Mouse (Mus musculus): Measurements from ENCODE around the gene Ano10. TPM values are rescaled to one million over a fixed set of nuclear protein-coding genes. Genes with fewer than 3 reads are reported as not detected.

Ano10 gene
- polyA plus RNA-seq, 1 experiment from 2014 or later = 56.9 TPM

DNA sequence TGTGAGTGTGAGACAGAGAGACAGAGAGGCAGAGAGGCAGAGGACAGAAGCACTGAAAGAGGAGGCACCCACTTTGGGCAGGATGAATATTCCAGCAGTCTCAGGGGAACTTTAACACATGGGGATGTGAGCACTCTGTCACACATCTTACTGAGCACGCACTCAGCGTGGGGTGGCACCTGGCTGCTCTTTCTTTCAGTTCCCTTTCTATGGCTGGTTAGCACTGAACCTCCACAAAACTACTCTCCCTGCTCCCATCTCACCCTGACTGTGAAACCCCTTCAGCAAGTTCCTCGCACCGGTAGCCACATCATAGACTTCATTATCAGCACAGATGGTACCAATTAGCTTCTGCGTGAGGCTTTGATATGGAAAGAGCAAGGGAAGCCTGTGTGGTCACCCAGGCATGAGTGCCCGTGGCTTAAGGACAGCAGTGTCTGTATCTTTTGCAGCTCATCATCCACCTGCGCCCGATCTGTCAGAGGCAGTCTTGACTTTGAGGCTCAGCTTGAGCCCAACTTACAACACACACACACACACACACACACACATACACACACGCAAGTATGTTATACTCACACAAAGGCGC is 52.3 kb downstream of the Ano10 start:
- Histone ChIP-seq H3K4me3 (no peak overlapping the region), H3K27ac (no peak overlapping the region), H3K9ac (no peak overlapping the region), H3K27me3 (replicated peaks) (no peaks in the 10 kb centered on the region), H3K36me3 (no peaks in the 10 kb centered on the region; the same call in 1 of the 2 replicates), H3K9me3 (no peaks in the 10 kb centered on the region), H3K4me2 (replicated peaks) (no peak overlapping the region), H3K4me1 (no peaks in the 10 kb centered on the region)
- WGBS = 57% methylated on average over 10 of the region's 10 CpGs
- 0 out of 2 replicates have a peak, but pooled peaks have one; percentile 33 for ATAC-seq (ENCODE audit: low FRiP score, low read depth)

DNA sequence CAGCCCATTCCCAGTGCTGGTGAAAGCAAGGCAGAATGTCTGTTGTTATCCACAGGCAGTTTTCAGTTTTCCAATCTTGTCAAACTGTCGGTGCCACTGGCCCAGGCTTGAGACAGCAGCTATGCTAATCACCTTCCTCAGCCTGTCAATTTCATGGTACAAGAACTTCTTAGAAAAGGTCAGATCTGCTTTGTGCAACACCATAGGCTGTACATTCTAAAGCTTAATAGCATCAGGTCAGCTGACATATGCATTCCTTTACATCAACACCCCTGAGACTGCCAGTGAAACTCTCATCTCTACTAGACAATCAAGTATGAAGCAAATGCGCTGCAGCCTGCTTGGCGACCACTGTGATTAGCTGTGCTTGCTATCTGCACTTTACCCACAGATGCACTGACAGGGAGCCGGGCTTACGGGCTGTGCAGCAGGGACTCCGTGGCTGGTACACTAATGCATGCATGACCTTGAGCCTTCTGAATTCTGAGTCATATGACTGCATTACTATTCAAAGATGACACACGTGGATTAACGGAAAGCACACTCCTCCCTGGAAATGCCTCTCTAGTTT is 53.5 kb downstream of the Ano10 start:
- H3K4me1 ChIP-seq = no peaks in the 10 kb centered on the region
- no peak overlapping the region for H3K4me3 ChIP-seq
- no peak overlapping the region for H3K27ac ChIP-seq
- H3K36me3 ChIP-seq = no peaks in the 10 kb centered on the region
- WGBS = 54% methylated on average over 8 of the region's 8 CpGs
- no peaks in the 10 kb centered on the region for H3K27me3 ChIP-seq (replicated peaks)
- no peak overlapping the region for H3K9ac ChIP-seq
- H3K4me2 ChIP-seq (replicated peaks) = no peak overlapping the region
- no peak for ATAC-seq (ENCODE audit: low FRiP score, low read depth)
- H3K9me3 ChIP-seq = no peaks in the 10 kb centered on the region

DNA sequence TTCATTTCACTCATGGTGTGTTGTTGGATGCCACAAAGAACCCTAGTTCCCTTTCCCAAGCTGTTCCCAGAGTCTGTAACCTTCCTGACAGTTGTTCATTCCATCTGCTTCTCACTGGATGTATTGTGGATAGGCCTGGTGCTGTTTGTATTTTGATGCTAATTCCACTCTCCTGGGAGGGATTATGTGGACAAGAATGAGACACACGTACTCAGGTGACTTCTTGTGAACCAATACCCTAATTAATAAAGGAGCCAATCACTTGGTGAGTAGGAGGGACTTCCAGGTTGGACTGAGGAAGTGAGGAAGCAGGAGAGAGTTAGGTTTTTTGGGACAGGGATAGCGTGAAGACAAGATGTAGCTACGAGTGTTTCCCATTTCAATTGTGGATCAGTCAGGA is 59.5 kb downstream of the Ano10 start:
- no peak for ATAC-seq (ENCODE audit: low FRiP score, low read depth)
- Histone ChIP-seq H3K36me3 (no peaks in the 10 kb centered on the region), H3K27me3 (replicated peaks) (no peaks in the 10 kb centered on the region), H3K4me1 (no peaks in the 10 kb centered on the region), H3K4me3 (no peak overlapping the region), H3K9ac (no peak overlapping the region), H3K27ac (no peak overlapping the region), H3K4me2 (replicated peaks) (no peak overlapping the region), H3K9me3 (no peaks in the 10 kb centered on the region)
- 77% methylated on average over 3 of the region's 3 CpGs for WGBS

DNA sequence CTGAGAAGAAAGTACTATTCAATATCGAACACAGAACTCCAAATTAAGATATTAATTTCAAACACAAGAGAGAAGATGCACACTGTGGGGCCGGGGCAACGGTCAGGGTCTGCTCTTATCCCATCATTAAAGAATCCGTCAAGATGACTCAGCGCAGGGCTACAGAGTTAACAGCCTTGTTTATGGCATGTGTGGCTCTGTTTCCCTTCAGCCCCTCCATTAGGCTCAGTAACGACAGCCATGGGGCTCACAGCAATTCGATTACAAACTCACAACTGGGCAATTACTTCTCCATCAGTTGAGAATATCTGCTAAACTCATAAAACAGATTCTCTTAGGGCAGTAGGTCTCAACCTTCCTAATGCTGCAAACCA is 60.3 kb downstream of the Ano10 start:
- no peaks in the 10 kb centered on the region for H3K27me3 ChIP-seq (replicated peaks)
- no peak overlapping the region for H3K4me3 ChIP-seq
- 0 out of 2 replicates have a peak, but pooled peaks cover under 1% of the 10 kb centered on the region for H3K36me3 ChIP-seq
- no peak for ATAC-seq (ENCODE audit: low FRiP score, low read depth)
- no peaks in the 10 kb centered on the region for H3K9me3 ChIP-seq
- no peaks in the 10 kb centered on the region for H3K4me1 ChIP-seq
- no peak overlapping the region for H3K4me2 ChIP-seq (replicated peaks)
- 46% methylated on average over 7 of the region's 7 CpGs for WGBS
- H3K27ac ChIP-seq = no peak overlapping the region
- H3K9ac ChIP-seq = no peak overlapping the region

DNA sequence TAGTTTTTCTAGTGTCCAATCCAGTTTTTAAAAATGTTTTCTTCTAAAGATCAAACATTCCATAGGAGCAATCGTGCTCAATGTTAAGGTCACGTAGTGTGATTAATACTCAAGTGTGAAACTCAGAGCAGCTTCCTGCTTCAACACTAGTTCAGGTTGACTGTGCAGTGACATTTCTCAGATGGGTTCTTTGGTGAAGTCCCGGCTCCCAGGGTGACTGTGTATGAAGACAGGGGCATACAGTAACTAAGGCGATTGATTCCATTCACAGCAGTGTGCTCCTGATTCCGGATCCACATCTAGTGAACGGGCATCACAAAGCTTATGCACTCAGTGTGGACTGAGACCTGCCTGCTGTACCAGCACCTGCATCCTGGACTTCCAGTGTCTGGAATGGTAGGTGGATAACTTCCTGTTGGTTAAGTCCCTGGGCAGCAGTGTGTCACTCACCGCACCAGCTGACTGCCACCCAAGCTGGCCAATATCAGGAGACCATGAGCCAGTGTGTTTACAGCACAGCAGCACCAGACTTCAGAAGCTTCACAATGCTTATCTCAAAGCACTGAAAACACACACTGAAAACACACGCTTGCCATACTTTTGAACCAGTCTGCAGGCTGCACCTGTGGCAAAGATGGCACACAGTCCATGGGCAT is 60.8 kb downstream of the Ano10 start:
- ATAC-seq (ENCODE audit: low FRiP score, low read depth) = no peak
- WGBS = 92% methylated on average over 8 of the region's 8 CpGs

DNA sequence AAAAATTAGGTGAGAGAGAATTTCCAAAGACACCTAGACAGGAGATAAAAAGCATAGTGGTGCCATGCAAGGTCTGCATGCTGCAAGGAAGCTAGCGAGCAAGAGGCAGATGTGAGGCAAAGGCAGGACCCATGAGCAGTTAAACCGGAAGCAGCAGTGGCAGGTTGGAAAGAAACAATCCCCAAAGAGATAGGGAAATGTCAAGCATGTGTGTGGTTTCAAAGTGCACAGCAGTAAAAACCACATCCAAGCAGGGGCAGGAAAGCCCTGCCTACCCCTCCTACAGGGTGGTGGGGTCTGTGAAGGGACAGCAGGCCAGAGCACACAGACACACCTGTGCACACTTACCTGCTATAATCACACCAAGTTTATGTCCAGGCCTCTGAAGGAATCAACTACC is 61.3 kb downstream of the Ano10 start:
- 86% methylated on average over 2 of the region's 2 CpGs for WGBS
- no peak for ATAC-seq (ENCODE audit: low FRiP score, low read depth)
- no peaks in the 10 kb centered on the region for H3K4me1 ChIP-seq
- 0 out of 2 replicates have a peak, but pooled peaks cover 3% of the 10 kb centered on the region for H3K36me3 ChIP-seq
- H3K4me2 ChIP-seq (replicated peaks) = no peak overlapping the region
- no peak overlapping the region for H3K9ac ChIP-seq
- no peaks in the 10 kb centered on the region for H3K27me3 ChIP-seq (replicated peaks)
- H3K4me3 ChIP-seq = no peak overlapping the region
- no peak overlapping the region for H3K27ac ChIP-seq
- no peaks in the 10 kb centered on the region for H3K9me3 ChIP-seq

More for the DNA sequence above, 60.8 kb downstream of the Ano10 start:
- H3K9me3 ChIP-seq = no peaks in the 10 kb centered on the region
- H3K4me2 ChIP-seq (replicated peaks) = no peak overlapping the region
- H3K9ac ChIP-seq = no peak overlapping the region
- no peak overlapping the region for H3K27ac ChIP-seq
- H3K27me3 ChIP-seq (replicated peaks) = no peaks in the 10 kb centered on the region
- H3K4me3 ChIP-seq = no peak overlapping the region
- 0 out of 2 replicates have a peak, but pooled peaks cover 3% of the 10 kb centered on the region for H3K36me3 ChIP-seq
- H3K4me1 ChIP-seq = no peaks in the 10 kb centered on the region

DNA sequence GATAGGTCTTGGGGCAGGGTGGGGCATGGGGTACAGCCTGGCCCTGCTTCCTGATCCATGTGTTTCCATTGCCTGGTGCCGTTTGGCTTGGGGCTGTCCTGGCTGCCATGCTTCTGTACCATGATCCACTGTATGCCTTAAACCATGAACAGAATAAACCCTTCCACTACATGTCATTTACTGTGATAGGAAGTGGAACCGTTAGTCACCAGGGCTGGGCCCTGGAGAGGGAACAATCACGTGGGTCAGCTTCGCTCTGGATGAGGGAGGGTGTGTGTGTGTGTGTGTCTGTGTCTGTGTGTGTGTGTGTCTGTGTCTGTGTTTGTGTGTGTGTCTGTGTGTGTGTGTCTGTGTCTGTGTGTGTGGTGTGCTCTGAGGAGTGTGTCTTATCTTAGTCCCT is 63.5 kb downstream of the Ano10 start:
- no peak for ATAC-seq (ENCODE audit: low FRiP score, low read depth)
- Histone ChIP-seq H3K9ac (no peak overlapping the region), H3K36me3 (0 out of 2 replicates have a peak, but pooled peaks cover 3% of the 10 kb centered on the region), H3K4me2 (replicated peaks) (no peak overlapping the region), H3K4me3 (no peak overlapping the region), H3K4me1 (no peaks in the 10 kb centered on the region), H3K27ac (no peak overlapping the region), H3K9me3 (no peaks in the 10 kb centered on the region), H3K27me3 (replicated peaks) (no peaks in the 10 kb centered on the region)
- WGBS = 81% methylated on average over 4 of the region's 4 CpGs

DNA sequence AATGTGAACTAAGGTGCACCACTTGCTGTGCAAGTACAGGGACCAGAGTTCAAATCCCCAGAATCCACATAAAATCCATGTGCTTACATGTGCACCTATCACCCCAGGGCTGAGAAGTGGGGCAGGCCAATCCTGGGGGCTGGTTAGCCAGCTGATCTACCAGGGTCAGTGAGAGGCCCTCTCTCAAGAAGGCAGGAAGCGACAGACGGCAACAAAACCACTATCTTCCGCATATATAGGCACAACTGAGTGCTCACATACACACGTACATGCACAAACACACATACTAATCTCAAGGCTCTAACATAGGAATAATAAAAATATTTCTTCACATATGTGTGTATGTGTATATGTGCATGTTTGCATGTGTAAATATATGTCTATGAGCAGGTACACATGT is 67.8 kb downstream of the Ano10 start:
- Histone ChIP-seq H3K27ac (no peak overlapping the region), H3K36me3 (0 out of 2 replicates have a peak, but pooled peaks cover 3% of the 10 kb centered on the region), H3K4me3 (no peak overlapping the region), H3K27me3 (replicated peaks) (no peaks in the 10 kb centered on the region), H3K9me3 (no peaks in the 10 kb centered on the region), H3K4me1 (peaks cover 11% of the 10 kb centered on the region), H3K9ac (no peak overlapping the region), H3K4me2 (replicated peaks) (no peak overlapping the region)
- ATAC-seq (ENCODE audit: low FRiP score, low read depth) = no peak
- 95% methylated on average over 4 of the region's 4 CpGs for WGBS

DNA sequence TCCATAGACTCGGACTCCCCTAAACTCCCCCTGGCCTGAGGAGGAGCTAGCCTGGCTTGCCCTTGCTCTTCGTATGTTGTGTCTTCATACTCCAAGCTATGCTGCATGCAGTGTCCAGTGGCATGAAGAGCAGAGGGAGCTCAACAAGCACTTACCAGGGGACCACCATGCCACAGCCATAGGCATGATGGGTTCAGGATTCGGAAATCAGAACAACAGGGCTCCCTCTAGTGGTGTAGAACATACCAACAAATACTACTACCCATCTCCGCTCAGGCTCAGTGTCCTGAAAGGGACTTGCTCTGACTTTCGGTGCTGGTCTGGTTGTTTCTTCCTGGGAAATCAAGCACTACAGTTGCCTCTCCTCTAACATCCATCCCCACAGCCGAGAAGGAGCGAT is 68.9 kb downstream of the Ano10 start:
- WGBS = 50% methylated on average over 7 of the region's 7 CpGs
- peaks cover 11% of the 10 kb centered on the region for H3K4me1 ChIP-seq
- H3K4me2 ChIP-seq (replicated peaks) = no peak overlapping the region
- H3K27ac ChIP-seq = no peak overlapping the region
- H3K9me3 ChIP-seq = no peaks in the 10 kb centered on the region
- 0 out of 2 replicates have a peak, but pooled peaks cover 3% of the 10 kb centered on the region for H3K36me3 ChIP-seq
- H3K27me3 ChIP-seq (replicated peaks) = no peaks in the 10 kb centered on the region
- H3K4me3 ChIP-seq = no peak overlapping the region
- ATAC-seq (ENCODE audit: low FRiP score, low read depth) = no peak
- no peak overlapping the region for H3K9ac ChIP-seq

DNA sequence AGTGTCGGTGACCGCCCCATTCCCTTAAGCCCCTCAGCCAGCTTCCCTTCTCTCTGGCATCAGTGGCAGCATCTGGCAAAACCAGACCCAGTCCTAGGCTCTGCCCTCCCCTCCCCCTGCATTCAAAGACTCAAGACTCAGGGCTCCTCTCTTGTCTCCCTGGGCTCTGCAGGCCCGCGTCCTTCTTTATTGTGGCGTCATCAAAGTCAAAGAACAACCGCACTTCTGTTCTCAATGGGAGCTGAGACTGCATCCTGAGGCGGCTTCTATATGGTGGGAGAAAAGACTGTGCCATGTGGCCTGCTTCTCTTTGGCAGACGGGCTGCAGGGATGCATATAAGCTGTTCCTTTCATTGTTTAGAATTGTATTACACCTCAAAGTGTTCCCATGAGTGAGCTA is 71.2 kb downstream of the Ano10 start:
- Histone ChIP-seq H3K27ac (no peak overlapping the region; the same call in 1 of the 2 replicates), H3K9me3 (no peaks in the 10 kb centered on the region), H3K36me3 (no peaks in the 10 kb centered on the region), H3K27me3 (replicated peaks) (no peaks in the 10 kb centered on the region), H3K4me3 (no peak overlapping the region), H3K4me2 (replicated peaks) (no peak overlapping the region), H3K9ac (no peak overlapping the region), H3K4me1 (peaks cover 11% of the 10 kb centered on the region)
- peak; percentile 43 for ATAC-seq (ENCODE audit: low FRiP score, low read depth)
- WGBS = 18% methylated on average over 8 of the region's 8 CpGs

DNA sequence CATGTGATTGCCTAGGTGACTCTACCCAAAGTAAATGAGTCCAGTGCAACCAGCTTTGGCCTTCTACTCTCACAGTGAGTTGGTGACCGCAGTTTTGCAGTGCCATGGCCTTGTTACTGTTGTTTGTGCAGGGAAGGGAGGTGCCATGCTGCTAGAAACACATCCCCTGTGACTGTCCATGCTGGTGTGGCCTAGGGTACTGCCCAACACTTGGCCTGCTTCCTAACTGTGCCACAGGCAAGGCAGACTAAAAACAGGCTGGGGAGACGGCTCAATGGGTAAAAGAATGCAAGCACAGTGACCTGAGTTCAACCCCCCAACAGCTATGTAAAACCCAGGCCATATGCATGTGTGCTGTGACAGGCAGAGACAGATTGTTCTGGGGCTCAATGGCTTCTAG is 74.3 kb downstream of the Ano10 start:
- 59% methylated on average over 2 of the region's 2 CpGs for WGBS
- Histone ChIP-seq H3K36me3 (no peaks in the 10 kb centered on the region), H3K4me3 (no peak overlapping the region), H3K9me3 (no peaks in the 10 kb centered on the region), H3K4me2 (replicated peaks) (no peak overlapping the region), H3K27ac (no peak overlapping the region), H3K9ac (no peak overlapping the region), H3K27me3 (replicated peaks) (no peaks in the 10 kb centered on the region), H3K4me1 (peaks cover 11% of the 10 kb centered on the region)
- no peak for ATAC-seq (ENCODE audit: low FRiP score, low read depth)

DNA sequence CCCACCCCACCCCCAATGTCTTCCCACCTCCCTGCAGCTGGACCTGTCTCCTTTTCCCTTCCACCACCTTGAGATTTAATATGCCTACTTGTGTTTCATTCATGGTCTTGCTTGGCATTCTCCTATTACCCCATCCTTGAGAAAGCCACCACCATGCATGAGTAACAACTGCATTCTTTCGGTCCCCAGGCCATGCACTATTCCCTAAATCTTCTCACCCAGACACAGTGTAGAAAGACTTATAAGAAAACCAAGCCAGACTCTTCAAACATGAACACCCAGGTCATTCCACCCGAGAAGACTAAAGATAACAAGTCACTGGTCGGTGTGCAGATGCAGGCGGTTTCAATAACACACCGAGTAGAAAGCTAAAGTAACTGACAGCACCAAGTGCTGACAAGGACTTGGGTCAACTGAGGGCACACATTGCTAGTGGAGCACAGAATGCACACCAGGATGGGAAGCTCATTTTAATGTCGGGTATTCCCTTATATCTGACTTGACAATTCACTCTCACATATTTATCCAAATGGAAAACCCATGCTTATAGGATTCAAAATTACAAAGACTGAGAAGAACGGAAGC is 77.2 kb downstream of the Ano10 start:
- H3K27ac ChIP-seq = no peak overlapping the region
- no peak overlapping the region for H3K4me3 ChIP-seq
- no peaks in the 10 kb centered on the region for H3K4me1 ChIP-seq
- H3K9me3 ChIP-seq = no peaks in the 10 kb centered on the region
- H3K4me2 ChIP-seq (replicated peaks) = no peak overlapping the region
- ATAC-seq (ENCODE audit: low FRiP score, low read depth) = no peak
- 88% methylated on average over 7 of the region's 7 CpGs for WGBS
- no peaks in the 10 kb centered on the region for H3K27me3 ChIP-seq (replicated peaks)
- no peaks in the 10 kb centered on the region for H3K36me3 ChIP-seq
- no peak overlapping the region for H3K9ac ChIP-seq

Measured in neural tube, embryonic 12.5 days (tissue).